Mouse (Mus musculus): Measurements from ENCODE around the gene Scly.

Gene Scly

DNA sequence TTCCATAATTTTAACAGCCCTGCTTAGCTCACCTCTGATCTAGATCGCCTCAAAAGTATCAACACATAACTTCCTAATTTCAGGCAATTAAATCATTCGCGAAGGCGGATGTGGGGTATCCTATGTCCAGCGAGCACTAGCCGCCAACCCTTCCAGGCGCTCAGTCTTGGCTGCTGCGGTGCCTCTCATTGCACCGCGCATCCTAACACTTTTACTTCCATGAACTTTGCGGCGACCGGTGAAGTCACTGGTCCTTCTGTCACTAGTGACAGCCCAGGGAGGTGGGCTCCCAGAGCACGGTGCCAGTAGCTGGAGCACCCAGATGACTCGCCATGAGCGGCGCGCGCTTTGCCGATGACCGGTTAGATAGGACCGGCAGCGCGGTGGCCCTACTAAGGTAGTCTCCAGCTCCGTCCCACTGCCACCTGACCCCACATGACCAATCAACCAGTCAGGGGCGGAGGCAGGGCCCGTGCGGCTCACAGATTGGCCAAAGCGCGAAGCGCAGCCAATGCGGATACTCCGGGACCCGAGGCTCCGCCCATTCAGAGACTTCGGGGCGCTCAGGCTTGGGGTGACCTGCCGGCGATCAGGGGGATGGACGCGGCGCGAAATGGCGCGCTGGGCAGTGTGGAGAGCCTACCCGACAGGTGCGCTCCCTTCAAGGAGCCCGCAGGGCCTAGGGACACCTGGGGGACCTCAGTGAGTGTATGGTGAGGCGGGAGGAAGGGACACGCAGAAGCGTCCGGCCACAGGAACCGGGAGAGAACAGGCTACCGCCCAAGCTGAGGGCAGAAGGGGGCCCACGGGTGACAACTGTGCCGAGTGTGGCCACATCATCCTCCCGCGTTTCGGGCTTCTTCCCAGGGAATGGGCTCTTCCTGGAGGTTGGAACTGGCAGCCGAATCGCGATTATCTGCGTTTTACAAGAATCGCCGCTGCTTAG is at the start of gene Scly:
Gene Scly (plus strand): TSS at position 540 of the 946 bp plus-strand sequence.
- peak; percentile 95 to 96 for DNase-seq (ENCODE audit: low spot score in 2 of 2)

DNA sequence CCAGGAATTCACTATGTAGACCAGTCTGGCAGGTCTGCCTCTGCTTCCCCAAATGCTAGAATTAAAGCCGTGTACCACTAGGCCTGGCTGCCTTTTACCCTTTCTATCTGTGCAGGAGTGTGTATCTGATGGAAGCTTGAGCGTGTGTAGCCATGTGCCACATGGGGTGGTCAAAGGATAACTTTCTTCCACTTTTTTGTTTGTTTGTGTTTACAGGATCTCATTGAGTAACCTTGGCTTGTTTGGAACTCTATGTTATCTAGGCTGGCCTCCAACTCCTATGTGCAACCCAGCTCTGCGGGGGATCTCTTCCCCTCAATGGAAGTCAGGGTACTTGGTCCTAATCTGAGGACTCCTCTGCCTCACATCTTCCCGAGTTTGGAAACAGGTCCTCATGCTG is 49.2 kb upstream of the Scly start:
- DNase-seq (ENCODE audit: low spot score in 2 of 2): no peak

DNA sequence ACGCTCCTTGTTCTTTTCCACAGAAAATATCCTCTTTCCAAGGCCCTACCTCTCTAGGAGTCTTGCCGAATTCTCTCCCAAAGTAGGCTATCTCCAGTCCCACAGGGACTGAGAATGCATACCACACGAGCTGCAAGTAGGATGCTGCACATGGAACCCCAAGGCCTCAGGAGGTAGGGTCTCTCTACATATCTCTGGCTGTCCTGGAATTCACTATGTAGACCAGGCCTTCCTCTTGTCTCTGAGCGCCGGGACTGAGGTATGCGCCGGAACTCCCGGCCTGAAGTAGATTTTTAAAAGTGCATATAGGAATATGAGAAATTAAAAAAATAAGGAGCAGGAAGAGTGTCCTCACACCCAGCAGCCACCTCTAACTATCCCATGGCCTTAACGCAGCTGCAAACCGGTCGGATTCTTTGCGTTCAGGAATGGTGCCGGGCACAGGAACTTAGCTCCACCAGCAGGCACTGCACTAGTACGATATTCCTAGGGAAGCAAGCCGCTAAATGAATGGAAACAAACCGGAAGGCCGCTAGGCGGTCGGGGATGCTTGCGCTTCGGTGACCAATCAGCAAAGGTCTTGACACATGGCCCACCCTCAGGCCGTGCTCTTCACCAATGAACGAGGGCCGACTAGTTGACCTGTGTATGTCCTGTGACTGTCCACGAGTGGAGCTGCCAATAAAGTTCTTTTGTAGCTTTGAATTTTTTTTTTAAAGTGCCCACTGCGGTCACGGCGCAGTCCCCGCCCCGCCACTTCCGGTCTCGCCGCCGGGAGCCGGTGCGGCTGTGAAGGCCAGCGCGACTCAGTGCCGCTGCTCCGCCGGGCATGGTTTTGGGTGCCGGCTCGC is 48.3 kb upstream of the Scly start, which contains the start of gene Ube2f:
Gene Ube2f (plus strand): TSS at position 741 of the 851 bp plus-strand sequence.
- peak; percentile 97 to 98 for DNase-seq (ENCODE audit: low spot score in 2 of 2)

DNA sequence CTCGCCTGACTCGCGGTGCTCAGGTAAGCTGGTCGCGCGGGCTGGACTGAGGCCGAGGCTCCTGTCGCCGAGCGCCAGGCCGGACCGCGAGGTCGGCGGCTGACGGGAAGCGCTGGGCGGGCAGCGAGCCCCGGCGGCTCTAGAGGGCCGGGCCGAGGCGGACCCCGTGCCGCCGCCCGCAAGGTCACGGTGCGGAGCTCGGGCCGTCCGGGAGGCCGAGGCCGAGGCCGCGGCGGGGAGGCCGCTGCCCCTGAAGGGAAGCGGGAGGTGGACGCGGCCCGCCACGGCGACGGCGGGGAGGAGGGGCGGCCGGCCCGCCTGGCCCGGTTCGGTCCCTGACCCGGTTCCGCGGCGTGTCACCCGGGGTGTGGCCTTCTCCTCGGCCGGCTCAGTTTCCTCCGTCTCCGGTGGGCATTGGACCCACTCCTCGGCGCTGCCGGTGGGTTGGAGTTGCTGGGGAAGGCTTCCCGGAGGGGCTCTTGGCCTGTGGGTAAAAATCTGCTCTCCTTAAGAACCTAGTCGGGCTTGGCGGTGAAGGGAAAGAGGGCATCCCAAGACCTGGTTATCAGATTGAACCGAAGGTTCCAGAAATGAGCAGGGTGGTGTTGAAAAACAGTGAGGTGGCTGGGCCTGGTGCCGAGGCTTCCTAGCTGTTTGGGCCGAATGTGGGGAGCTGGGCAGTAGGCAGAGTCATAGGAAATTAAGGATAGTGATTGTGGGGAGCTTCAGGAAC is 47.6 kb upstream of the Scly start:
- no peak for DNase-seq (ENCODE audit: low spot score in 2 of 2)

DNA sequence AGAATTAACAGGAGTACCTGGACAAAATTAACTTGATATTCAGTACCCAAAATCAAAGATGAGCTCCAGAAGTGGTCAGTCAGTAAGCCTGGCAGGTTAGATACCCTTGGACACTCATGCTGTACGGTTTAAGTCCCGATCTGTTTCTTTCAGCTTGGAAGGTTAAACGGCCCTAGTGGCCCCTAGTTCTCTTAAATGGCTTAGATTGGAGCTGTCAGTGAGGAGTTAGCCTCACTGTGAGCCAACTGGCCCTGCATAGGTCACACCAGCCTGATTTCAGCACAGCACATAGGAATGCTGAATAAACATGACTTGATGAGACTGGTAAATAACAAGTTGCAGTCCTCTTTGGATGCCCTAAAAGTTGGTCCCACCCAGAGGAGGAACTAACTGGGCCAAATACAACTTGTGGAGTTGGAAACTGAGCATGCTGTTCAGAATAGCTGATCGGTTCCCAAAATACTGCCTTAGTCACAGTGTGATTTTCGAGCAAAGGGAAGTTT is 46.9 kb upstream of the Scly start:
- DNase-seq (ENCODE audit: low spot score in 2 of 2): no peak

- DNase-seq (ENCODE audit: low spot score in 2 of 2): no peak
These were observed 46.2 kb upstream of the Scly start for GRCm38 (mm10) chr1:91251927-91252326.

DNA sequence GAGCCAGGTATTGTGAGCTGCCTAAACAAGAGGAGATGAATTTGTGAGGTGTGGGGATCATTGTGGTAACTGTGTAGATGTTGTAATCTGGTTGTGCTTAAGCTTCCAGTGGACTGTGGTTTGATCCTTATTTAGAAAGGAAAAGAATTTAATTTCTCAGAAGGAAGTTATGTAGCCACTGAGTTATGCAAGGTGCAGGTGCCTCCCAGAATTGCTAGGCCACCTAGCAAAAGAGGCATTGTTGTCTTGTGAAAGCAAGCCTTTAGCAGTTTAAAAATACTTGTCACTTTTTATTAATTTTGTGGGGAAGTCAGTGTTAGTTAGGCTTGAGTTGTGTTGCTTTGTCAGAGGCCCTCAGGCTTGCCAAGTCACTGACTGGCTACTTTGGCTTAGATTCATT is 40.2 kb upstream of the Scly start:
- DNase-seq (ENCODE audit: low spot score in 2 of 2): no peak

- DNase-seq (ENCODE audit: low spot score in 2 of 2): no peak
These were observed 38.3 kb upstream of the Scly start for GRCm38 (mm10) chr1:91259794-91260193.

DNA sequence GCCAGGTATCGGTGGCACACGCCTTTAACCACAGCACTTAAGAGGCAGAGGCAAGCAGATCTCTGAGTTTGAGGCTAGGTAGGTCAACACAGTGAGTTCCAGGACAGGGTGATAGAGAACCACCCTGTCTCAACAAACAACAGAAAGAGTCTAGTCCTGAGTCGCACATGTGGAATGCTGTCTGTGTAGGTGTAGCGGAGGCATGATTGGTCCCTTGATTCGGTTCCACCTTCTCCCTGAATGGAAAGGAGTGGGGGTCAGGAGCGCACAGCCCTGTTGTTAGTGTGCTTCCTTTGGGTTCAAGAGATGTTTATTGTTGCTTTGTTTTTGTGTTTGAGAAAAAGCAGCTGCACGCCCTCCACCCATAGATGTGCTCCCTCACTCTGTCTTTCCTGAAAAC is 35.6 kb upstream of the Scly start:
- no peak for DNase-seq (ENCODE audit: low spot score in 2 of 2)

DNA sequence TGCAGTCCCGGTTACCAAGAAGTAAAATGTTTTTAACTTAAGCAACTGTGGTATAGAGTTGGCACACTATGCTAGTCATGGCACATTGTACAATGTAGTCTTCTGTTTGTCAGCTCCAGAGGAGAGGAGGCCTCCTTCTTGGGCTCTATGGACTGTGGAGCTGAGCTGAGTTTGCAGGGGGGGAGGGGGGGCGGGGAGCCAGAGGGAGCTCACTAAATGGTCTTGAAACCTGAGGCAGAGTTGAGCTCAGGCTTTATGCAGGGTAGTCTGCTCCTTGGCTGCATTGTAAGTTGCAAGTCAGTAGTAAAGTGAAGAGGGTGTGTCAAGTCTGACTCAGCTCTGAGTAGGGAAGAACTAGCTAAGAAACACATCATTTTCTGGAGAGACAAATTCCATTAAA is 25.9 kb upstream of the Scly start:
- no peak for DNase-seq (ENCODE audit: low spot score in 2 of 2)

DNA sequence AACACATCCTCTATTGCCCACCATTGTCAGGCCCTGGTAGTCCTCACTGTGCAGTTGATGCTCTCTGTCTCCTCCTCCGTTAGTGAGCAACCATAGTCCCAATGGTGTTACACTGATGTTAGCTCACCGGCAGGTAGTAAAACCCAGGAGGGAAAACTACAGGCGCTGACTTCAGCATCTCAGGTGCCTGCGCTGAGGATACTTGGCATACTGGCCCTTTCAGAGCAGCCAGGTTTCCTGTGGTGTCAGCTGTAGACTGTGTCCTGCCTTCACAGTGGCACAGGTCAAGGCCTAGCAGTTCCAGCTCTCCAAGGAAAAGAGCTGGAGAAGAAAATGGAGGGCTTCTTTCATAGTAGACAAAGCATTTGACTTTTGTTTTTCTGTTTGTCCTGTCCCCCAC is 21.6 kb upstream of the Scly start:
- DNase-seq (ENCODE audit: low spot score in 2 of 2): no peak

DNA sequence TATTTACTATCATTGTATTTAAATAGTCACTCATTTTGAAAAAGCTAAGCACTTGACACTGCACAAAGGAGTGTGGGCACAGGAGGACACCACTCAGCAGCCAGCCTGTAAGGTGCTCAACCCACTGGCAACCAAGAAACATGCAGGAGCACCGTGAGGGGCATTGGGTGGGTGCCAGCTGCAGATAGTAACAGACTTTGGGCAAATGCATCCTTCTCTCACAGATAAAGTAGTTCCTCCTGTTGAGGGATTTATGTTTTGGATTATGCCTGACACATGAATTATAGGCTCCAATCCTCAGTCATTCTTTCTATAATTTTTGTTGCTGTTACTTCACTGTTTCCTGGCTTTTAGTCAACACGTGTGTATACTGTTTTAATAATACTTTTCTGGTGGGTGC is 20.7 kb upstream of the Scly start:
- DNase-seq (ENCODE audit: low spot score in 2 of 2): no peak

DNA sequence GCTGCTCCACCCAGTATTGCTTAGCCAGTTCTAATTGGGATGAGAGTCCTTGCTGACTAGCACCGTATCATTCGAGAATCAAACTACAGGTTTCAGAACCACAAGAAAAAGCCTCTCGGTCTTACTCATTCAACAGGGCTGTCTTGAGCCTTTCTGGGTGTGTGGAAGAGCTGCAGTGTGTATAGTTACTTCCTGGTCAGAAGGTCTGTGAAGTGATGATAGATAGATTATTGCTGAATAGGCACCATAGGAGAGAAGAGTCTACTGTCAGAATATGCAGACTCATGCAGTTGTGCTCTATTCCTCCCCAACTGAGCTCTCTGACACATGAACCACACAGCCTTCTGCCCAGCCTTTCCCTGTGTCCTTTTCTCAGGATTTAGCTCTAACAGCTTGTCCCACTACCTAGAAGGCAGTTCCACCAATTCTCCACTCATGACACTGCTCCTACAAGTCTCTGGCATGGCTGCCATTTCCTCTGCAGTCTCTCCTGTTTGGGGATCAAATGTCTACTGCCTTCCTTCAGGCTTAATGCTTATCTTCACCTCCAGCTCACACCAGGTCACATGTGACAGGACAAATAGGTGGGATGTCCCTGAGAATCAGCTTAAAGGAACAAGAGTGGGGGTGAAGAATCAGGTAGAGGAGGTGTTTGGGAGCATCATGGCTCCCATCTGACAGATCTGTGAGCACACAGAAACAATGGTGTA is 19.6 kb upstream of the Scly start:
- no peak for DNase-seq (ENCODE audit: low spot score in 2 of 2)

- DNase-seq (ENCODE audit: low spot score in 2 of 2): no peak
These were observed 19.0 kb upstream of the Scly start for GRCm38 (mm10) chr1:91279126-91279525.

- no peak for DNase-seq (ENCODE audit: low spot score in 2 of 2)
These were observed 15.6 kb upstream of the Scly start for GRCm38 (mm10) chr1:91282582-91282981.

DNA sequence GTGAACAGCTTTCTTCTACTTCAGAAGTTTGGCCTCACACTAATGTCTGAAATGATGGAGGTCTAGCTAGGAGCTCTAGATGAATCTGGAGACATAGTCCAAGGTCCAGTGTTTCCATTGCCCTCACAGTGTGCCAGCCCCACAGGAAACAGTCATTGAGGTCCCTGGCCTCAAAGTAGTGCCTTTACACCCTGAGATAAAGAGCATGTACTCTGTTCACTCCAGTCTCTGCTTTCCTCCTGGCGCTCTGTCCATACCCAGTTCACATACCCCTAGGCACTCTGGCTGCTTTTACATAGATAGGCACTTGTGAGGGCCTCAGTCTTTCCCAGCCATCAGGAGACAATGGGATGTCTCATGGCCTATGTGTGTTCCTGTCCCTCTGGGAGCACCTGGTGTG is 8.8 kb upstream of the Scly start:
- DNase-seq (ENCODE audit: low spot score in 2 of 2): no peak

GRCm38 (mm10) chr1:91292101-91292825 is 5.9 kb upstream of the Scly start:
- no peak for DNase-seq (ENCODE audit: low spot score in 2 of 2)

- no peak for DNase-seq (ENCODE audit: low spot score in 2 of 2)
These were observed 2.6 kb upstream of the Scly start for GRCm38 (mm10) chr1:91295544-91295943.

DNA sequence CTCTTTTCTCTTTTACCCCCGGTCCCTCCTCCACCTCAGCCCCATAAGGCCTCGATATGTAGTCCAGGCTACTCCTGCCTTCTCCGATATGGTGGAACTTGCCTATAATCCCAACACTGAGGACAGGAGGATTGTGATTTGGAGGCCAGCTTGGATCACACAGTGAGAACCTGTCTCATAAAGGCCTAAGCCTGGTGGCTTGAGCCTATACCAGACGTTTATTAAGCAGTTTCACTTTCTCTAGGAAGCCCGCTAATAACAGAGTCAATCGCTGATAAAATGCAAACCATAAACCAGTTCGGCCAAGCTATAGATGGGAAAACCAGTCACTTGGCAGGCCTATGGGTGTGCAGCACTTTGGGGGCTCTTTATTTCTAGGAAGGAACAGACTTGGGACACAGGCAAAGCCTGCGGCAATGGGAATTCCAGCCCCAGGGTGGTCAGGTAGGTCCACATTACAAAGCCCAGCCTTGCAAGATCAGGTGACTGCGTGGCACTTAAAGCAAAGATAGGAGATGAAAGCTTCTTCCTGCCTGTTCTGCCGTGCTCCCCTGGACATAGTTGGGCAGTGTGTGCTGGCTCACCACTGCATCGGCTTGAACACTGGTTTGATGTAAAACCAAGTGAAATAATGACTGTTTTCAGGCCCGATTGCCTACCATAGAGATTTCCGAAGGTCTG is 1.0 kb downstream of the Scly start:
- DNase-seq (ENCODE audit: low spot score in 2 of 2): no peak

All from right cerebral cortex, postnatal 36 days (tissue).